Mouse (Mus musculus): ENCODE results near the gene Rnasel. TPM values are rescaled to one million over a fixed set of nuclear protein-coding genes. Genes with fewer than 3 reads are reported as not detected.

The Rnasel gene
- total and polyA plus RNA-seq, 2 experiments, result 0.72 to 5.1 TPM

- no peak overlapping the region; the same call in 1 of the 2 replicates for H3K27ac ChIP-seq (replicated peaks; ENCODE audit: insufficient read depth, low read depth, low read length)
- no peak overlapping the region for H3K9ac ChIP-seq (ENCODE audit: low read depth, low read length)
- DNase-seq (ENCODE audit: extremely low read depth, low read depth, low spot score), result no peak
- WGBS, result 74% methylated on average over 14 of the region's 14 CpGs
- peaks cover 11% of the 10 kb centered on the region; the same call in 1 of the 2 replicates for H3K36me3 ChIP-seq (ENCODE audit: control insufficient read depth, insufficient read depth, low read length)
- H3K4me3 ChIP-seq (ENCODE audit: insufficient read depth, low read depth, low read length), result no peak overlapping the region
- no peaks in the 10 kb centered on the region for H3K79me2 ChIP-seq (ENCODE audit: control insufficient read depth, insufficient read depth, low read length)
- peaks cover 12% of the 10 kb centered on the region for H3K4me1 ChIP-seq (ENCODE audit: control insufficient read depth, insufficient read depth, low read length)
- no peaks in the 10 kb centered on the region for H3K27me3 ChIP-seq (ENCODE audit: control insufficient read depth, insufficient read depth, low read length)
- TF ChIP-seq CTCF (IDR thresholded peaks at IDR 0.05; ENCODE audit: low read depth, low read length) (no peak), POLR2A (IDR thresholded peaks at IDR 0.05; ENCODE audit: extremely low read depth, insufficient read depth, low read length) (no peak)
Observed at GRCm38 (mm10) chr1:153746119-153746670, 3.0 kb upstream of the Rnasel start.

- DNase-seq (ENCODE audit: extremely low read depth, low read depth, low spot score), result peak; percentile 34
- Histone ChIP-seq H3K4me1 (ENCODE audit: control insufficient read depth, insufficient read depth, low read length) (peaks cover 12% of the 10 kb centered on the region), H3K27me3 (ENCODE audit: control insufficient read depth, insufficient read depth, low read length) (no peaks in the 10 kb centered on the region), H3K36me3 (ENCODE audit: control insufficient read depth, insufficient read depth, low read length) (peaks cover 9% of the 10 kb centered on the region; the same call in 1 of the 2 replicates), H3K27ac (replicated peaks; ENCODE audit: insufficient read depth, low read depth, low read length) (no peak overlapping the region), H3K79me2 (ENCODE audit: control insufficient read depth, insufficient read depth, low read length) (no peaks in the 10 kb centered on the region), H3K9ac (ENCODE audit: low read depth, low read length) (no peak overlapping the region), H3K4me3 (ENCODE audit: insufficient read depth, low read depth, low read length) (no peak overlapping the region)
- TF ChIP-seq CTCF (IDR thresholded peaks at IDR 0.05; ENCODE audit: low read depth, low read length) (peak; percentile 93), POLR2A (IDR thresholded peaks at IDR 0.05; ENCODE audit: extremely low read depth, insufficient read depth, low read length) (no peak)
- under 1% methylated on average over 12 of the region's 12 CpGs for WGBS
Observed at GRCm38 (mm10) chr1:153746728-153747127, 2.5 kb upstream of the Rnasel start.

- no peak overlapping the region for H3K4me3 ChIP-seq (ENCODE audit: insufficient read depth, low read depth, low read length)
- peaks cover 10% of the 10 kb centered on the region for H3K4me1 ChIP-seq (ENCODE audit: control insufficient read depth, insufficient read depth, low read length)
- peaks cover 7% of the 10 kb centered on the region; the same call in 1 of the 2 replicates for H3K36me3 ChIP-seq (ENCODE audit: control insufficient read depth, insufficient read depth, low read length)
- no peak for TF ChIP-seq CTCF (IDR thresholded peaks at IDR 0.05; ENCODE audit: low read depth, low read length)
- no peak for TF ChIP-seq POLR2A (IDR thresholded peaks at IDR 0.05; ENCODE audit: extremely low read depth, insufficient read depth, low read length)
- 69% methylated on average over 12 of the region's 12 CpGs for WGBS
- no peaks in the 10 kb centered on the region for H3K79me2 ChIP-seq (ENCODE audit: control insufficient read depth, insufficient read depth, low read length)
- no peak overlapping the region for H3K9ac ChIP-seq (ENCODE audit: low read depth, low read length)
- DNase-seq (ENCODE audit: extremely low read depth, low read depth, low spot score), result no peak
- no peaks in the 10 kb centered on the region for H3K27me3 ChIP-seq (ENCODE audit: control insufficient read depth, insufficient read depth, low read length)
- 0 out of 2 replicates have a peak overlapping the region, but pooled peaks have one; percentile 19 for H3K27ac ChIP-seq (replicated peaks; ENCODE audit: insufficient read depth, low read depth, low read length)
Observed at GRCm38 (mm10) chr1:153747861-153748530, 1.2 kb upstream of the Rnasel start.

GRCm38 (mm10) chr1:153748549-153748948 is 677 bp upstream of the Rnasel start:
- Histone ChIP-seq H3K27ac (replicated peaks; ENCODE audit: insufficient read depth, low read depth, low read length) (0 out of 2 replicates have a peak overlapping the region, but pooled peaks have one; percentile 19), H3K4me1 (ENCODE audit: control insufficient read depth, insufficient read depth, low read length) (peaks cover 8% of the 10 kb centered on the region), H3K79me2 (ENCODE audit: control insufficient read depth, insufficient read depth, low read length) (no peaks in the 10 kb centered on the region), H3K9ac (ENCODE audit: low read depth, low read length) (no peak overlapping the region), H3K36me3 (ENCODE audit: control insufficient read depth, insufficient read depth, low read length) (peaks cover 3% of the 10 kb centered on the region; the same call in 1 of the 2 replicates), H3K4me3 (ENCODE audit: insufficient read depth, low read depth, low read length) (no peak overlapping the region), H3K27me3 (ENCODE audit: control insufficient read depth, insufficient read depth, low read length) (no peaks in the 10 kb centered on the region)
- no peak for DNase-seq (ENCODE audit: extremely low read depth, low read depth, low spot score)
- TF ChIP-seq POLR2A (IDR thresholded peaks at IDR 0.05; ENCODE audit: extremely low read depth, insufficient read depth, low read length), result no peak
- 25% methylated on average over 1 of the region's 1 CpGs for WGBS

- Histone ChIP-seq H3K9ac (ENCODE audit: low read depth, low read length) (no peak overlapping the region), H3K4me3 (ENCODE audit: insufficient read depth, low read depth, low read length) (no peak overlapping the region), H3K36me3 (ENCODE audit: control insufficient read depth, insufficient read depth, low read length) (no peaks in the 10 kb centered on the region), H3K79me2 (ENCODE audit: control insufficient read depth, insufficient read depth, low read length) (no peaks in the 10 kb centered on the region), H3K27me3 (ENCODE audit: control insufficient read depth, insufficient read depth, low read length) (no peaks in the 10 kb centered on the region), H3K27ac (replicated peaks; ENCODE audit: insufficient read depth, low read depth, low read length) (no peak overlapping the region), H3K4me1 (ENCODE audit: control insufficient read depth, insufficient read depth, low read length) (peaks cover 4% of the 10 kb centered on the region)
- DNase-seq (ENCODE audit: extremely low read depth, low read depth, low spot score), result no peak
- TF ChIP-seq POLR2A (IDR thresholded peaks at IDR 0.05; ENCODE audit: extremely low read depth, insufficient read depth, low read length), result no peak
- TF ChIP-seq CTCF (IDR thresholded peaks at IDR 0.05; ENCODE audit: low read depth, low read length), result no peak
- WGBS, result 86% methylated on average over 6 of the region's 6 CpGs
Observed at GRCm38 (mm10) chr1:153750054-153750453, 828 bp downstream of the Rnasel start.
